Mouse (Mus musculus): ENCODE results near the gene Pfkl. TPM values are rescaled to one million over a fixed set of nuclear protein-coding genes. Genes with fewer than 3 reads are reported as not detected.

Gene Pfkl
- polyA plus RNA-seq, 1 experiment from 2014 or later, result 94.0 TPM

- no peaks in the 10 kb centered on the region for H3K9me3 ChIP-seq (replicated peaks)
- H3K4me2 ChIP-seq, result no peak overlapping the region
- DNase-seq (no peak), ATAC-seq (ENCODE audit: low read depth) (no peak)
- H3K27ac ChIP-seq, result no peak overlapping the region
- peaks cover 3% of the 10 kb centered on the region; the same call in 1 of the 2 replicates for H3K4me1 ChIP-seq (replicated peaks)
- WGBS (ENCODE audit: insufficient replicate concordance), result 63% methylated on average over 5 of the region's 5 CpGs
- no peak overlapping the region for H3K4me3 ChIP-seq (replicated peaks)
- H3K27me3 ChIP-seq, result no peaks in the 10 kb centered on the region
- H3K36me3 ChIP-seq, result peaks cover 42% of the 10 kb centered on the region
- H3K9ac ChIP-seq, result no peak overlapping the region
These were observed 24.1 kb downstream of the Pfkl start for GRCm38 (mm10) chr10:77985775-77986174.

GRCm38 (mm10) chr10:77984660-77985059 lies 25.2 kb downstream of the Pfkl start:
- peak; percentile 29 for ATAC-seq (ENCODE audit: low read depth)
- H3K36me3 ChIP-seq, result peaks cover 31% of the 10 kb centered on the region
- 3% methylated on average over 4 of the region's 4 CpGs for WGBS (ENCODE audit: insufficient replicate concordance)
- no peak overlapping the region for H3K27ac ChIP-seq
- H3K4me1 ChIP-seq (replicated peaks), result peaks cover 8% of the 10 kb centered on the region; the same call in 1 of the 2 replicates
- no peak overlapping the region for H3K4me2 ChIP-seq
- H3K9me3 ChIP-seq (replicated peaks), result no peaks in the 10 kb centered on the region
- H3K9ac ChIP-seq, result no peak overlapping the region
- no peaks in the 10 kb centered on the region for H3K27me3 ChIP-seq
- peak; percentile 67 for DNase-seq
- H3K4me3 ChIP-seq (replicated peaks), result no peak overlapping the region

- DNase-seq (peak; percentile 99), ATAC-seq (ENCODE audit: low read depth) (peak; percentile 96)
- Histone ChIP-seq H3K4me3 (replicated peaks) (peak within 1 kb of the TSS; percentile 73), H3K27me3 (no peaks in the 10 kb centered on the region), H3K9ac (peak within 1 kb of the TSS; percentile 78), H3K4me2 (peak within 1 kb of the TSS; percentile 92), H3K9me3 (replicated peaks) (no peaks in the 10 kb centered on the region), H3K36me3 (no peaks in the 10 kb centered on the region), H3K27ac (peak within 1 kb of the TSS; percentile 39; the same call in 1 of the 2 replicates), H3K4me1 (replicated peaks) (peaks cover 31% of the 10 kb centered on the region)
- WGBS (ENCODE audit: insufficient replicate concordance), result 3% methylated on average over 57 of the region's 57 CpGs
These were observed 31.2 kb downstream of the Pfkl start, which contains the start of gene 1810043G02Rik for GRCm38 (mm10) chr10:77978351-77979350. 1810043G02Rik (plus strand) TSS chr10:77978524.

- Histone ChIP-seq H3K27me3 (no peaks in the 10 kb centered on the region), H3K4me3 (replicated peaks) (no peak overlapping the region), H3K9ac (no peak overlapping the region), H3K27ac (no peak overlapping the region), H3K4me1 (replicated peaks) (peaks cover 33% of the 10 kb centered on the region), H3K9me3 (replicated peaks) (no peaks in the 10 kb centered on the region), H3K36me3 (no peaks in the 10 kb centered on the region), H3K4me2 (no peak overlapping the region)
- WGBS (ENCODE audit: insufficient replicate concordance), result 56% methylated on average over 8 of the region's 8 CpGs
- DNase-seq (no peak), ATAC-seq (ENCODE audit: low read depth) (no peak)
These were observed 33.3 kb downstream of the Pfkl start for GRCm38 (mm10) chr10:77976458-77977150.

GRCm38 (mm10) chr10:77975653-77976052 lies 34.2 kb downstream of the Pfkl start:
- DNase-seq (no peak), ATAC-seq (ENCODE audit: low read depth) (no peak)
- Histone ChIP-seq H3K9ac (no peak overlapping the region), H3K27ac (no peak overlapping the region), H3K27me3 (peaks cover 7% of the 10 kb centered on the region), H3K4me1 (replicated peaks) (peaks cover 33% of the 10 kb centered on the region), H3K4me3 (replicated peaks) (no peak overlapping the region), H3K36me3 (no peaks in the 10 kb centered on the region), H3K4me2 (no peak overlapping the region), H3K9me3 (replicated peaks) (no peaks in the 10 kb centered on the region)
- WGBS (ENCODE audit: insufficient replicate concordance), result 14% methylated on average over 4 of the region's 4 CpGs

- Histone ChIP-seq H3K27ac (no peak overlapping the region), H3K4me2 (no peak overlapping the region), H3K9me3 (replicated peaks) (no peaks in the 10 kb centered on the region), H3K36me3 (no peaks in the 10 kb centered on the region), H3K4me1 (replicated peaks) (peaks cover 31% of the 10 kb centered on the region), H3K27me3 (peaks cover 15% of the 10 kb centered on the region), H3K4me3 (replicated peaks) (no peak overlapping the region), H3K9ac (no peak overlapping the region)
- ATAC-seq (ENCODE audit: low read depth), result no peak
- DNase-seq, result no peak
- WGBS (ENCODE audit: insufficient replicate concordance), result 48% methylated on average over 5 of the region's 5 CpGs
These were observed 35.1 kb downstream of the Pfkl start for GRCm38 (mm10) chr10:77974811-77975210.

GRCm38 (mm10) chr10:77974323-77974722 lies 35.6 kb downstream of the Pfkl start:
- 53% methylated on average over 5 of the region's 5 CpGs for WGBS (ENCODE audit: insufficient replicate concordance)
- H3K27me3 ChIP-seq, result peaks cover 20% of the 10 kb centered on the region
- H3K36me3 ChIP-seq, result no peaks in the 10 kb centered on the region
- H3K27ac ChIP-seq, result no peak overlapping the region
- H3K4me1 ChIP-seq (replicated peaks), result peaks cover 27% of the 10 kb centered on the region
- no peak overlapping the region for H3K9ac ChIP-seq
- ATAC-seq (ENCODE audit: low read depth) (no peak), DNase-seq (no peak)
- H3K4me3 ChIP-seq (replicated peaks), result no peak overlapping the region
- H3K4me2 ChIP-seq, result no peak overlapping the region
- no peaks in the 10 kb centered on the region for H3K9me3 ChIP-seq (replicated peaks)

- peaks cover 38% of the 10 kb centered on the region for H3K27me3 ChIP-seq
- no peak for DNase-seq
- no peak overlapping the region for H3K27ac ChIP-seq
These were observed 38.0 kb downstream of the Pfkl start for GRCm38 (mm10) chr10:77971709-77972553.

GRCm38 (mm10) chr10:77971191-77971590 lies 38.7 kb downstream of the Pfkl start:
- DNase-seq, result no peak
- H3K27ac ChIP-seq, result no peak overlapping the region
- ATAC-seq (ENCODE audit: low read depth), result no peak
- H3K4me1 ChIP-seq (replicated peaks), result peaks cover 11% of the 10 kb centered on the region
- H3K9me3 ChIP-seq (replicated peaks), result no peaks in the 10 kb centered on the region
- no peak overlapping the region for H3K4me3 ChIP-seq (replicated peaks)
- 29% methylated on average over 10 of the region's 10 CpGs for WGBS (ENCODE audit: insufficient replicate concordance)
- H3K27me3 ChIP-seq, result peaks cover 42% of the 10 kb centered on the region
- no peak overlapping the region for H3K9ac ChIP-seq
- H3K4me2 ChIP-seq, result no peak overlapping the region
- H3K36me3 ChIP-seq, result no peaks in the 10 kb centered on the region

More at GRCm38 (mm10) chr10:77971709-77972553, 38.0 kb downstream of the Pfkl start:
- Histone ChIP-seq H3K9ac (no peak overlapping the region), H3K4me3 (replicated peaks) (no peak overlapping the region), H3K4me2 (no peak overlapping the region), H3K36me3 (no peaks in the 10 kb centered on the region), H3K9me3 (replicated peaks) (no peaks in the 10 kb centered on the region), H3K4me1 (replicated peaks) (peaks cover 11% of the 10 kb centered on the region)
- no peak for ATAC-seq (ENCODE audit: low read depth)
- WGBS (ENCODE audit: insufficient replicate concordance), result 43% methylated on average over 17 of the region's 17 CpGs

- no peak within 1 kb of the TSS for H3K9ac ChIP-seq
- DNase-seq (no peak), ATAC-seq (ENCODE audit: low read depth) (no peak)
- H3K36me3 ChIP-seq, result no peaks in the 10 kb centered on the region
- no peak within 1 kb of the TSS for H3K27ac ChIP-seq
- peak within 1 kb of the TSS; percentile 16 for H3K4me3 ChIP-seq (replicated peaks)
- peaks cover 44% of the 10 kb centered on the region for H3K27me3 ChIP-seq
- peaks cover 11% of the 10 kb centered on the region for H3K4me1 ChIP-seq (replicated peaks)
- H3K4me2 ChIP-seq, result peak within 1 kb of the TSS; percentile 34
- H3K9me3 ChIP-seq (replicated peaks), result no peaks in the 10 kb centered on the region
- 24% methylated on average over 6 of the region's 6 CpGs for WGBS (ENCODE audit: insufficient replicate concordance)
These were observed 39.4 kb downstream of the Pfkl start, which contains the start of gene Trpm2 for GRCm38 (mm10) chr10:77970481-77970880. Trpm2 (minus strand) TSS chr10:77970563.
